Mouse (Mus musculus): Measurements from ENCODE around the gene Ap3s2. TPM values are rescaled to one million over a fixed set of nuclear protein-coding genes. Genes with fewer than 3 reads are reported as not detected.

Ap3s2 gene
- polyA plus RNA-seq, 1 experiment from 2014 or later: 51.1 TPM

DNA sequence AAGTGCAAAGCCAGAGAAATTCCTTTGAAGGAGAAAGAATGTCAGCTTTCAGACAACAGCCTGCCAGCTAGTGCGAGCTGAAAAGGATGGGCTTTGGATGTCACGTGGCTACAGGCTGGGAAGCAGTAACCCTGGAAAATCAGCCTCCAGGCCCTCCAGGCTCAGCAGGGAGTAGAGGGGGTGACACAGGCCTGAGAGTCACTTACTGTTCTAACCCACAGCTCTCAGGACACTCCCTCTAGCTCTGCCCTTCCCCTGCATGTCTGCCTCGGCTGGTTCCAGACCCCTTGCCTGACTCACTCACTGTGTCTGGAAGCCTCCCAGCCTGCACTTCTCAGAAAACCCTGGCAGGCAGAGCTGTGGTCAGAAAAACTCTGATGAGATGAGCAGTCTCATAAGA, 39.5 kb downstream of the Ap3s2 start:
- Histone ChIP-seq H3K4me2 (ENCODE audit: low read length) (no peak overlapping the region), H3K9me3 (ENCODE audit: control insufficient read depth, low read length) (no peaks in the 10 kb centered on the region), H3K36me3 (ENCODE audit: control insufficient read depth, insufficient read depth, low read length) (peaks cover 74% of the 10 kb centered on the region), H3K4me3 (replicated peaks; ENCODE audit: low read depth, low read length) (no peak overlapping the region), H3K27me3 (ENCODE audit: control insufficient read depth, insufficient read depth, low read length) (no peaks in the 10 kb centered on the region), H3K27ac (replicated peaks; ENCODE audit: low read depth, low read length) (no peak overlapping the region), H3K4me1 (ENCODE audit: control insufficient read depth, insufficient read depth, low read length) (no peaks in the 10 kb centered on the region), H3K9ac (replicated peaks; ENCODE audit: low read length) (no peak overlapping the region)
- ATAC-seq (ENCODE audit: low FRiP score, low TSS enrichment) (no peak), DNase-seq (no peak)
- WGBS: 54% methylated on average over 3 of the region's 3 CpGs

DNA sequence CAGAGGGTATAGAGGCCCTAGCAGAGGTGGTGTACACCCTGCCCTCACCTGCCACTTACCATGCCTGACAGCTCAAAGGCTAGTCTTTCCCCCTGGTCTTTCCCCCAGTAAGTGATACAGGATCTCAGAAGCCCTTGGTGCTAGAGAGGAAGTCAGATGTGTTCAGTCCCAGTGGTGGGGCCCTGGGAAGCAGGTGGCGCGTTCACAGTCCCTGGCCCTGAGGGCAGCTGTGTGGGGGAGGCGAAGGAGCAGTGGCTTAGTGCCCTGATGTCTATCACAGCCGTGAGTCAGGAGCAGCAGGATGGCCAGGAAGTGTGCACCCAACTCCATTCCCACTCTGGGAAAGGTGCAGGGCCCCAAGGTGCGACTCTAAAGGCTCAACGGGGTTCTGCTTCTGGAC, 40.4 kb downstream of the Ap3s2 start:
- Histone ChIP-seq H3K4me3 (replicated peaks; ENCODE audit: low read depth, low read length) (no peak overlapping the region), H3K9me3 (ENCODE audit: control insufficient read depth, low read length) (no peaks in the 10 kb centered on the region), H3K4me2 (ENCODE audit: low read length) (no peak overlapping the region), H3K9ac (replicated peaks; ENCODE audit: low read length) (no peak overlapping the region), H3K27ac (replicated peaks; ENCODE audit: low read depth, low read length) (no peak overlapping the region), H3K27me3 (ENCODE audit: control insufficient read depth, insufficient read depth, low read length) (no peaks in the 10 kb centered on the region), H3K4me1 (ENCODE audit: control insufficient read depth, insufficient read depth, low read length) (no peaks in the 10 kb centered on the region), H3K36me3 (ENCODE audit: control insufficient read depth, insufficient read depth, low read length) (peaks cover 65% of the 10 kb centered on the region)
- ATAC-seq (ENCODE audit: low FRiP score, low TSS enrichment): no peak
- 93% methylated on average over 6 of the region's 6 CpGs for WGBS
- DNase-seq: no peak

DNA sequence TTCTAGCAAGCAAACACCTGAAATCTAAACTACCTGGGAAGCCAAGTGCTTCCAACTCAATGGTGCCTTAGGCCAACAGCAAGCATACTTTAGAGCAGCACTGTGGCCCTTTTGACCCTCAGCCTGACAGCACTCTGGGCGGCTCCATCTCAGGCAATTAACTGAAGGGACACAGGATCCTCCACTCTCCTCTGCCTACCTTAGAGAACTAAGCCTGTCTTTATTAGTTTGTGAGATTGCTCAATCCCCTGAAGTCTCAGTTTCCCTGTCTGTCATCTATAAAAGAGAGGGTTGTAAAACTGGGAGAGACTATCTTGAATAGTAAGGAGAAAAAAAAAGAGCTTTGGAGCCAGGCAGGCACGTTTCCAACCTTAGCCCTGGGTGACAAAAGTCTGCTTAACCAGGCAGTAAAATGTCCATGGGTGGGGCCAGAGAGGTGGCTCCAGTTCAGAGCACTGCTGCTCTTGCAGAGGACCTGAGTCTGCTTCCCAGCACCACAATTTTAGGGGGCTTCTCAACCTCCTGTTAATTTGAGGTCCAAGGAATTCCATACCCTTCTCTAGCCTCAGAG, 41.9 kb downstream of the Ap3s2 start:
- Histone ChIP-seq H3K36me3 (ENCODE audit: control insufficient read depth, insufficient read depth, low read length) (peaks cover 57% of the 10 kb centered on the region), H3K4me3 (replicated peaks; ENCODE audit: low read depth, low read length) (no peak overlapping the region), H3K4me2 (ENCODE audit: low read length) (no peak overlapping the region), H3K27ac (replicated peaks; ENCODE audit: low read depth, low read length) (no peak overlapping the region), H3K9me3 (ENCODE audit: control insufficient read depth, low read length) (no peaks in the 10 kb centered on the region), H3K4me1 (ENCODE audit: control insufficient read depth, insufficient read depth, low read length) (no peaks in the 10 kb centered on the region), H3K27me3 (ENCODE audit: control insufficient read depth, insufficient read depth, low read length) (no peaks in the 10 kb centered on the region), H3K9ac (replicated peaks; ENCODE audit: low read length) (no peak overlapping the region)
- no peak for ATAC-seq (ENCODE audit: low FRiP score, low TSS enrichment)
- DNase-seq: no peak
- WGBS: 93% methylated on average over 2 of the region's 2 CpGs

DNA sequence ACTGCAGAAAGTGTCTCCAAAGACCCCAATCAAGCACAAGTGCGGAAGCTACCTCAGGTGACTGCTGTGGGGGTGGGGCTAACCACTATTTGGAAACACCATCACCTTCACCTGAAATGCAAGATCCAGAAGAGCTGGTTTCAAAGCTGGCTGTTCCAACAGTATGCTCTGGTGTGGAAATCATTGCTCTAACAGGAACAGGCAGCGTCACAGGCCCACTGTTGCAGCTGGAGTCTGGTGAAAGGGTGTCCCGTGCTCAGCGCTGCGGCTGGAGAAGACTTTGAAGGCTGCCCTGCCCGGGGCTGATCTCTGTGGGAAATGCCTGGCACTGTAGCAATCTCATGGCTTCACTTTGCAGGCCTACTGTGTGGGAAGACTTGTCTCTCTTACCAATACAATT, 47.0 kb downstream of the Ap3s2 start:
- ATAC-seq (ENCODE audit: low FRiP score, low TSS enrichment) (no peak), DNase-seq (no peak)
- Histone ChIP-seq H3K36me3 (ENCODE audit: control insufficient read depth, insufficient read depth, low read length) (peaks cover 8% of the 10 kb centered on the region; the same call in 1 of the 2 replicates), H3K4me2 (ENCODE audit: low read length) (no peak overlapping the region), H3K4me3 (replicated peaks; ENCODE audit: low read depth, low read length) (no peak overlapping the region), H3K27ac (replicated peaks; ENCODE audit: low read depth, low read length) (no peak overlapping the region), H3K27me3 (ENCODE audit: control insufficient read depth, insufficient read depth, low read length) (no peaks in the 10 kb centered on the region), H3K4me1 (ENCODE audit: control insufficient read depth, insufficient read depth, low read length) (no peaks in the 10 kb centered on the region), H3K9ac (replicated peaks; ENCODE audit: low read length) (no peak overlapping the region), H3K9me3 (ENCODE audit: control insufficient read depth, low read length) (no peaks in the 10 kb centered on the region)
- WGBS: 87% methylated on average over 6 of the region's 6 CpGs

DNA sequence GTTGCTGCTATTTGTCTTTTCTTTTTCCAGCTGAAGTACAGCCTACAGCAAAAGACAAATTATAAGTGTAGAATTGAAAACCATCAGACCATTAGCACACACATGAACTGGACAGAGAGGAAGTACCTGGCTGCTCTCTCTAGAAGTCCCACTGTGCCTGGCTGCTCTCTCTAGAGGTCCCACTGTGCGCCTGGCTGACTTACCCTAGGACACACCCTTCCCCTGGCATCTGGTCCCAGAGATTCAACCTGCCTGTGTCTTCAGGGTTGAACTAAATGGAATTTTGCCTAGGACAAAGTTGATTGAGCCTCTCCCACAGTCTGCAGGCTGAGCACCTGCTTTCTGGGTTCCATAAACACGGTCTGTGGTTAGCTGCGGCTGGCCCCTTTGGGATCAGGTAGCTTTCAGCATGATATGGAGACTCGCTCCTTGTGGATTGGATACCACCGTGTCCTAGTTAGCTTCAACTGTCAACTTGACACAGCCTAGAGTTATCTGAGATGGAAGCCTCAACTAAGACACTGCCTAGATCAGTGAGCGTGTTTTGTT, 48.6 kb downstream of the Ap3s2 start:
- ATAC-seq (ENCODE audit: low FRiP score, low TSS enrichment) (no peak), DNase-seq (no peak)
- Histone ChIP-seq H3K36me3 (ENCODE audit: control insufficient read depth, insufficient read depth, low read length) (peaks cover 5% of the 10 kb centered on the region; the same call in 1 of the 2 replicates), H3K4me2 (ENCODE audit: low read length) (no peak overlapping the region), H3K9me3 (ENCODE audit: control insufficient read depth, low read length) (no peaks in the 10 kb centered on the region), H3K27ac (replicated peaks; ENCODE audit: low read depth, low read length) (no peak overlapping the region), H3K27me3 (ENCODE audit: control insufficient read depth, insufficient read depth, low read length) (no peaks in the 10 kb centered on the region), H3K4me1 (ENCODE audit: control insufficient read depth, insufficient read depth, low read length) (no peaks in the 10 kb centered on the region), H3K9ac (replicated peaks; ENCODE audit: low read length) (no peak overlapping the region), H3K4me3 (replicated peaks; ENCODE audit: low read depth, low read length) (no peak overlapping the region)
- 89% methylated on average over 6 of the region's 6 CpGs for WGBS

DNA sequence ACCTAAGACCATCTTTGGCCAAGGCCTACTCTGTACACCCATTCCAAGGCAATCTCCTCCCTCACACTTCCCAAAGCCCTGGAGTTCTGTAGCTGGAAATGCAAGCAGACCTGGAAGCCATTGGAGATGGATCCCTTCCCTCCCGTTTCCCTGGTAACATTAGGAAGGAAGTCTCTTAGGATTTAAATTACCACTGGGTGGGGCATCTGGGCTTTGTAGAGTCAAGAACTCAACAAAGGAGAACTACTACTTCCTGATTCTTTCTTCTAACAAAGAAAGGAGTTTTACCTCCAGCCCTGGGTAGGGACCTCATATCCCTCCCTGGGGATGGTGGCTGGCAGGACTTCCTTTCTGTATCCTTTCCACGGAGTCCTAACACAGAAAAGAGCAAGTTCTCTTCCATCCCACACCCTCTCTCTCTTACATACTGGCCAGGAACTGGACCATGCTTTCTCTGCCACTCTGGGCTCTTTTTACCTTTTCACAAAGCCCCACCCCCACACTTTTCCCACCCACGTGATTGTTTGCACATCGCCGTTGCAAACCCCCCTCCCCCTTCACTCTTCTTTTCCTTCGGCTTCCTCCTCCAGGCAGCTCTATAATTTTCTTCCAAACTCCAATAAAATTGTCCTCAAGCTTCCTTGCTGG, 51.3 kb downstream of the Ap3s2 start:
- Histone ChIP-seq H3K4me1 (ENCODE audit: control insufficient read depth, insufficient read depth, low read length) (no peaks in the 10 kb centered on the region), H3K9ac (replicated peaks; ENCODE audit: low read length) (no peak overlapping the region), H3K27ac (replicated peaks; ENCODE audit: low read depth, low read length) (no peak overlapping the region), H3K4me2 (ENCODE audit: low read length) (no peak overlapping the region), H3K36me3 (ENCODE audit: control insufficient read depth, insufficient read depth, low read length) (no peaks in the 10 kb centered on the region), H3K4me3 (replicated peaks; ENCODE audit: low read depth, low read length) (no peak overlapping the region), H3K9me3 (ENCODE audit: control insufficient read depth, low read length) (no peaks in the 10 kb centered on the region), H3K27me3 (ENCODE audit: control insufficient read depth, insufficient read depth, low read length) (no peaks in the 10 kb centered on the region)
- DNase-seq (no peak), ATAC-seq (ENCODE audit: low FRiP score, low TSS enrichment) (no peak)
- 55% methylated on average over 6 of the region's 6 CpGs for WGBS

DNA sequence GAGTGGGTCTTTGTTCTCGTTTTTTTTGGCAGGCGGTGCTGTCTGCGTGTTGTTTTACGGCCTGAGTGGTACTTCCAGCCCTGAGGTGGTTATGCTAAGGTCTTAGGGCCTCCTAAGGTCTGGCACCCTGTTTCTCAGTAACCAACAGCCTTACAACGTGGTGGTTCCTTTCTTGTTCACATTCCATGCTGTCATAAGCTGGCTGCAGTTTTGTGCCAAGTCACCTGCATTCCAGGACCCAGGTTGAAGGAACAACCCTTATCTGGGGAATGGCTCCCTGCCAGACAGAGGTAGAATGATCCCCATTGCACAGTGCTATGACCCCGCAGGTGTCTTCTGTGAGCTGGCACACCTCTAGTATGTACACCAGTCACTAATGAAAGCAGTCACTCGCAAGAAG, 52.0 kb downstream of the Ap3s2 start:
- H3K36me3 ChIP-seq (ENCODE audit: control insufficient read depth, insufficient read depth, low read length): no peaks in the 10 kb centered on the region
- H3K9ac ChIP-seq (replicated peaks; ENCODE audit: low read length): no peak overlapping the region
- H3K9me3 ChIP-seq (ENCODE audit: control insufficient read depth, low read length): no peaks in the 10 kb centered on the region
- DNase-seq: no peak
- 84% methylated on average over 7 of the region's 7 CpGs for WGBS
- no peak for ATAC-seq (ENCODE audit: low FRiP score, low TSS enrichment)
- H3K27ac ChIP-seq (replicated peaks; ENCODE audit: low read depth, low read length): no peak overlapping the region
- no peak overlapping the region for H3K4me3 ChIP-seq (replicated peaks; ENCODE audit: low read depth, low read length)
- no peak overlapping the region for H3K4me2 ChIP-seq (ENCODE audit: low read length)
- H3K27me3 ChIP-seq (ENCODE audit: control insufficient read depth, insufficient read depth, low read length): no peaks in the 10 kb centered on the region
- H3K4me1 ChIP-seq (ENCODE audit: control insufficient read depth, insufficient read depth, low read length): no peaks in the 10 kb centered on the region

DNA sequence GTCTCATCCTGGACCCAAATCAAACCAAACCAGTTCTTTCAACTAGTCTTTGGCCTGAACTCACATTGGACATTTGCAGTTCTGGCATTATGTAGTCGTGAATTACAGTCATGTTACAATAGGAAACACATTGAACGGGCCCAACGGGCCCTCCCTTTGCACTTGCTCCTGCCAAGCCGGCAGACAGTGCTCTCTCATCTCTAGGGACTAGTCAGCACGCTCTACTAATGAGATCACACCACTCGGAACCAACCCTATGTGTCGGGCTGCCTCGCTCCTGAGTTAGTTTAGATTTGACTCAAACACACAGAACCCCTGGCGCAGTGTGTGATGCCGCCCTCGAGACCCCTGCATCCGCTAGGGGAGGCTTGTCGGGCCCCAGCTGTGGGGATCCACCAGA, 52.6 kb downstream of the Ap3s2 start:
- no peaks in the 10 kb centered on the region for H3K9me3 ChIP-seq (ENCODE audit: control insufficient read depth, low read length)
- no peak overlapping the region for H3K27ac ChIP-seq (replicated peaks; ENCODE audit: low read depth, low read length)
- DNase-seq (no peak), ATAC-seq (ENCODE audit: low FRiP score, low TSS enrichment) (no peak)
- 76% methylated on average over 13 of the region's 13 CpGs for WGBS
- no peak overlapping the region for H3K4me3 ChIP-seq (replicated peaks; ENCODE audit: low read depth, low read length)
- H3K9ac ChIP-seq (replicated peaks; ENCODE audit: low read length): no peak overlapping the region
- no peaks in the 10 kb centered on the region for H3K36me3 ChIP-seq (ENCODE audit: control insufficient read depth, insufficient read depth, low read length)
- H3K4me1 ChIP-seq (ENCODE audit: control insufficient read depth, insufficient read depth, low read length): no peaks in the 10 kb centered on the region
- H3K27me3 ChIP-seq (ENCODE audit: control insufficient read depth, insufficient read depth, low read length): no peaks in the 10 kb centered on the region
- no peak overlapping the region for H3K4me2 ChIP-seq (ENCODE audit: low read length)

Data from midbrain, embryonic 14.5 days (tissue).